Mouse (Mus musculus) layer of hippocampus, postnatal 14 days (tissue): ENCODE measurements at regions not wholly inside any gene's neighbourhood (a gene's known extent, or its start where the extent isn't known, plus 50 kb on each side); places are given as distances from the start of the nearest gene placed in this dataset.

Source experiments
- DNase-seq, 2 experiments: peaks; one replicate each; pipeline ENCODE4 v3.0.0; 2021 to 2022; ENCODE audit warnings: low spot score in 2 of 2, mixed read lengths in 1 of 2

- DNase-seq = no peak
Observed at GRCm38 (mm10) chr2:174884232-174885225, 124.1 kb downstream of the Edn3 start.

- DNase-seq = no peak
Observed at GRCm38 (mm10) chr2:174892658-174893057, 117.4 kb upstream of the Gm14444 start.

GRCm38 (mm10) chr2:174897424-174897823 lies 112.6 kb upstream of the Gm14444 start:
- no peak for DNase-seq

- DNase-seq = no peak
Observed at GRCm38 (mm10) chr2:174899940-174900670, 109.9 kb upstream of the Gm14444 start.

- DNase-seq = peak; percentile 59 to 78
Observed at GRCm38 (mm10) chr2:174900671-174900991, 109.4 kb upstream of the Gm14444 start.

- DNase-seq = no peak
Observed at GRCm38 (mm10) chr2:174901801-174902200, 108.2 kb upstream of the Gm14444 start.

GRCm38 (mm10) chr2:174903627-174904026 lies 106.4 kb upstream of the Gm14444 start:
- DNase-seq = no peak

GRCm38 (mm10) chr2:174905865-174906639 lies 104.0 kb upstream of the Gm14444 start:
- peak; percentile 11 to 65 for DNase-seq

GRCm38 (mm10) chr2:174917146-174917905 lies 92.7 kb upstream of the Gm14444 start:
- DNase-seq = peak; percentile 29 to 66

- DNase-seq = no peak
Observed at GRCm38 (mm10) chr2:174917975-174918374, 92.1 kb upstream of the Gm14444 start.

- no peak for DNase-seq
Observed at GRCm38 (mm10) chr2:174922208-174922607, 87.8 kb upstream of the Gm14444 start.

GRCm38 (mm10) chr2:174929718-174930117 lies 80.3 kb upstream of the Gm14444 start:
- no peak for DNase-seq

GRCm38 (mm10) chr2:174932137-174933012 lies 77.7 kb upstream of the Gm14444 start:
- DNase-seq = peak; percentile 93

GRCm38 (mm10) chr2:174933013-174933353 lies 77.1 kb upstream of the Gm14444 start:
- DNase-seq = no peak

- no peak for DNase-seq
Observed at GRCm38 (mm10) chr2:174936665-174937064, 73.4 kb upstream of the Gm14444 start.

- no peak for DNase-seq
Observed at GRCm38 (mm10) chr2:174937930-174938329, 72.1 kb upstream of the Gm14444 start.

GRCm38 (mm10) chr2:174942221-174942620 lies 67.8 kb upstream of the Gm14444 start:
- peak in 1 of 2 experiments; percentile 62 for DNase-seq

- DNase-seq = no peak
Observed at GRCm38 (mm10) chr2:174948106-174948505, 61.9 kb upstream of the Gm14444 start.
